Mouse (Mus musculus): Measurements from ENCODE around the gene Rapgef2. TPM values are rescaled to one million over a fixed set of nuclear protein-coding genes. Genes with fewer than 3 reads are reported as not detected.

The Rapgef2 gene
- polyA plus RNA-seq, 1 experiment from 2014 or later = 3.1 TPM

- H3K4me1 ChIP-seq (replicated peaks; ENCODE audit: control insufficient read depth, insufficient read depth, low read length) = no peaks in the 10 kb centered on the region
- no peaks in the 10 kb centered on the region for H3K36me3 ChIP-seq (ENCODE audit: control insufficient read depth, insufficient read depth, low read length)
- H3K4me3 ChIP-seq (ENCODE audit: low read depth, low read length) = no peak overlapping the region
- H3K27ac ChIP-seq (ENCODE audit: low read depth, low read length) = no peak overlapping the region
- ATAC-seq (replicated peaks; ENCODE audit: low FRiP score) = no peak
- H3K9me3 ChIP-seq (ENCODE audit: control insufficient read depth, low read length) = no peaks in the 10 kb centered on the region
- DNase-seq (ENCODE audit: low spot score) = no peak
- H3K4me2 ChIP-seq = no peak overlapping the region
- H3K27me3 ChIP-seq (replicated peaks; ENCODE audit: control insufficient read depth, insufficient read depth, low read length) = no peaks in the 10 kb centered on the region
- WGBS = 66% methylated on average over 12 of the region's 12 CpGs
- H3K9ac ChIP-seq (ENCODE audit: low read depth, low read length) = no peak overlapping the region
These were observed 15.2 kb downstream of the Rapgef2 start for GRCm38 (mm10) chr3:79270980-79271555.

GRCm38 (mm10) chr3:79269872-79270271 is 16.4 kb downstream of the Rapgef2 start:
- Histone ChIP-seq H3K9ac (ENCODE audit: low read depth, low read length) (no peak overlapping the region), H3K36me3 (ENCODE audit: control insufficient read depth, insufficient read depth, low read length) (no peaks in the 10 kb centered on the region), H3K4me3 (ENCODE audit: low read depth, low read length) (no peak overlapping the region), H3K27me3 (replicated peaks; ENCODE audit: control insufficient read depth, insufficient read depth, low read length) (no peaks in the 10 kb centered on the region), H3K9me3 (ENCODE audit: control insufficient read depth, low read length) (no peaks in the 10 kb centered on the region), H3K4me2 (no peak overlapping the region), H3K27ac (ENCODE audit: low read depth, low read length) (no peak overlapping the region), H3K4me1 (replicated peaks; ENCODE audit: control insufficient read depth, insufficient read depth, low read length) (no peaks in the 10 kb centered on the region)
- 91% methylated on average over 8 of the region's 8 CpGs for WGBS
- DNase-seq (ENCODE audit: low spot score) = no peak
- no peak for ATAC-seq (replicated peaks; ENCODE audit: low FRiP score)

GRCm38 (mm10) chr3:79266976-79267375 is 19.3 kb downstream of the Rapgef2 start:
- H3K9ac ChIP-seq (ENCODE audit: low read depth, low read length) = no peak overlapping the region
- H3K27me3 ChIP-seq (replicated peaks; ENCODE audit: control insufficient read depth, insufficient read depth, low read length) = no peaks in the 10 kb centered on the region
- no peak overlapping the region for H3K27ac ChIP-seq (ENCODE audit: low read depth, low read length)
- no peak overlapping the region for H3K4me3 ChIP-seq (ENCODE audit: low read depth, low read length)
- DNase-seq (ENCODE audit: low spot score) = no peak
- 79% methylated on average over 6 of the region's 6 CpGs for whole genome bisulfite sequencing
- no peaks in the 10 kb centered on the region for H3K36me3 ChIP-seq (ENCODE audit: control insufficient read depth, insufficient read depth, low read length)
- no peak for ATAC-seq (replicated peaks; ENCODE audit: low FRiP score)
- H3K4me2 ChIP-seq = no peak overlapping the region
- no peaks in the 10 kb centered on the region for H3K4me1 ChIP-seq (replicated peaks; ENCODE audit: control insufficient read depth, insufficient read depth, low read length)
- no peaks in the 10 kb centered on the region for H3K9me3 ChIP-seq (ENCODE audit: control insufficient read depth, low read length)

- no peaks in the 10 kb centered on the region for H3K4me1 ChIP-seq (replicated peaks; ENCODE audit: control insufficient read depth, insufficient read depth, low read length)
- no peak overlapping the region for H3K9ac ChIP-seq (ENCODE audit: low read depth, low read length)
- H3K27me3 ChIP-seq (replicated peaks; ENCODE audit: control insufficient read depth, insufficient read depth, low read length) = no peaks in the 10 kb centered on the region
- no peak overlapping the region for H3K4me2 ChIP-seq
- no peak overlapping the region for H3K4me3 ChIP-seq (ENCODE audit: low read depth, low read length)
- no peak overlapping the region for H3K27ac ChIP-seq (ENCODE audit: low read depth, low read length)
- ATAC-seq (replicated peaks; ENCODE audit: low FRiP score) (0 out of 2 replicates have a peak, but pooled peaks have one; percentile 26), DNase-seq (ENCODE audit: low spot score) (no peak)
- no peaks in the 10 kb centered on the region for H3K36me3 ChIP-seq (ENCODE audit: control insufficient read depth, insufficient read depth, low read length)
- no peaks in the 10 kb centered on the region for H3K9me3 ChIP-seq (ENCODE audit: control insufficient read depth, low read length)
- 70% methylated on average over 6 of the region's 6 CpGs for WGBS
These were observed 24.5 kb downstream of the Rapgef2 start for GRCm38 (mm10) chr3:79261816-79262316.

- WGBS = 79% methylated on average over 3 of the region's 3 CpGs
- no peak overlapping the region for H3K27ac ChIP-seq (ENCODE audit: low read depth, low read length)
- H3K36me3 ChIP-seq (ENCODE audit: control insufficient read depth, insufficient read depth, low read length) = no peaks in the 10 kb centered on the region
- no peak for ATAC-seq (replicated peaks; ENCODE audit: low FRiP score)
- no peak overlapping the region for H3K4me3 ChIP-seq (ENCODE audit: low read depth, low read length)
- H3K4me1 ChIP-seq (replicated peaks; ENCODE audit: control insufficient read depth, insufficient read depth, low read length) = no peaks in the 10 kb centered on the region
- no peak overlapping the region for H3K9ac ChIP-seq (ENCODE audit: low read depth, low read length)
- H3K4me2 ChIP-seq = no peak overlapping the region
- no peaks in the 10 kb centered on the region for H3K9me3 ChIP-seq (ENCODE audit: control insufficient read depth, low read length)
- DNase-seq (ENCODE audit: low spot score) = no peak
- no peaks in the 10 kb centered on the region for H3K27me3 ChIP-seq (replicated peaks; ENCODE audit: control insufficient read depth, insufficient read depth, low read length)
These were observed 32.3 kb downstream of the Rapgef2 start for GRCm38 (mm10) chr3:79254023-79254422.

GRCm38 (mm10) chr3:79253416-79253815 is 32.9 kb downstream of the Rapgef2 start:
- Histone ChIP-seq H3K4me1 (replicated peaks; ENCODE audit: control insufficient read depth, insufficient read depth, low read length) (no peaks in the 10 kb centered on the region), H3K4me2 (peak overlapping the region; percentile 21; the same call in 1 of the 2 replicates), H3K4me3 (ENCODE audit: low read depth, low read length) (no peak overlapping the region), H3K9ac (ENCODE audit: low read depth, low read length) (no peak overlapping the region), H3K27ac (ENCODE audit: low read depth, low read length) (0 out of 2 replicates have a peak overlapping the region, but pooled peaks have one; percentile 2), H3K9me3 (ENCODE audit: control insufficient read depth, low read length) (no peaks in the 10 kb centered on the region), H3K36me3 (ENCODE audit: control insufficient read depth, insufficient read depth, low read length) (no peaks in the 10 kb centered on the region), H3K27me3 (replicated peaks; ENCODE audit: control insufficient read depth, insufficient read depth, low read length) (no peaks in the 10 kb centered on the region)
- 0 out of 2 replicates have a peak, but pooled peaks have one; percentile 15 for ATAC-seq (replicated peaks; ENCODE audit: low FRiP score)
- 68% methylated on average over 9 of the region's 9 CpGs for WGBS
- no peak for DNase-seq (ENCODE audit: low spot score)

GRCm38 (mm10) chr3:79252921-79253394 is 33.4 kb downstream of the Rapgef2 start:
- WGBS = 29% methylated on average over 5 of the region's 5 CpGs
- H3K36me3 ChIP-seq (ENCODE audit: control insufficient read depth, insufficient read depth, low read length) = no peaks in the 10 kb centered on the region
- H3K4me3 ChIP-seq (ENCODE audit: low read depth, low read length) = no peak overlapping the region
- H3K9me3 ChIP-seq (ENCODE audit: control insufficient read depth, low read length) = no peaks in the 10 kb centered on the region
- DNase-seq (ENCODE audit: low spot score) (no peak), ATAC-seq (replicated peaks; ENCODE audit: low FRiP score) (no peak)
- no peaks in the 10 kb centered on the region for H3K27me3 ChIP-seq (replicated peaks; ENCODE audit: control insufficient read depth, insufficient read depth, low read length)
- H3K27ac ChIP-seq (ENCODE audit: low read depth, low read length) = 0 out of 2 replicates have a peak overlapping the region, but pooled peaks have one; percentile 2
- peaks cover under 1% of the 10 kb centered on the region; the same call in 1 of the 2 replicates for H3K4me1 ChIP-seq (replicated peaks; ENCODE audit: control insufficient read depth, insufficient read depth, low read length)
- H3K4me2 ChIP-seq = peak overlapping the region; percentile 21; the same call in 1 of the 2 replicates
- no peak overlapping the region for H3K9ac ChIP-seq (ENCODE audit: low read depth, low read length)

GRCm38 (mm10) chr3:79249955-79250354 is 36.4 kb downstream of the Rapgef2 start:
- Histone ChIP-seq H3K4me3 (ENCODE audit: low read depth, low read length) (no peak overlapping the region), H3K4me2 (no peak overlapping the region), H3K4me1 (replicated peaks; ENCODE audit: control insufficient read depth, insufficient read depth, low read length) (peaks cover 8% of the 10 kb centered on the region; the same call in 1 of the 2 replicates), H3K9me3 (ENCODE audit: control insufficient read depth, low read length) (no peaks in the 10 kb centered on the region), H3K27ac (ENCODE audit: low read depth, low read length) (no peak overlapping the region), H3K36me3 (ENCODE audit: control insufficient read depth, insufficient read depth, low read length) (no peaks in the 10 kb centered on the region), H3K27me3 (replicated peaks; ENCODE audit: control insufficient read depth, insufficient read depth, low read length) (peaks cover 3% of the 10 kb centered on the region; the same call in 1 of the 2 replicates), H3K9ac (ENCODE audit: low read depth, low read length) (no peak overlapping the region)
- ATAC-seq (replicated peaks; ENCODE audit: low FRiP score) (no peak), DNase-seq (ENCODE audit: low spot score) (no peak)
- 68% methylated on average over 1 of the region's 1 CpGs for WGBS
